Mouse (Mus musculus) adipocyte (in vitro differentiated cells): Measurements from ENCODE around the gene Trim54.

Experiments used
- DNase-seq: peaks from one replicate; pipeline ENCODE4 v3.0.0-alpha.2; 2016; ENCODE audit warnings: low spot score

The Trim54 gene

GRCm38 (mm10) chr5:31181183-31181770 lies 64.8 kb downstream of the Trim54 start:
- DNase-seq: no peak

GRCm38 (mm10) chr5:31183678-31184077 lies 67.2 kb downstream of the Trim54 start:
- DNase-seq: no peak
